Mouse (Mus musculus): ENCODE results near the gene Slc27a5. TPM values are rescaled to one million over a fixed set of nuclear protein-coding genes. Genes with fewer than 3 reads are reported as not detected.

Slc27a5 gene
- total RNA-seq, 2 experiments from 2014 or later: 0.34 TPM; not detected in 1

DNA sequence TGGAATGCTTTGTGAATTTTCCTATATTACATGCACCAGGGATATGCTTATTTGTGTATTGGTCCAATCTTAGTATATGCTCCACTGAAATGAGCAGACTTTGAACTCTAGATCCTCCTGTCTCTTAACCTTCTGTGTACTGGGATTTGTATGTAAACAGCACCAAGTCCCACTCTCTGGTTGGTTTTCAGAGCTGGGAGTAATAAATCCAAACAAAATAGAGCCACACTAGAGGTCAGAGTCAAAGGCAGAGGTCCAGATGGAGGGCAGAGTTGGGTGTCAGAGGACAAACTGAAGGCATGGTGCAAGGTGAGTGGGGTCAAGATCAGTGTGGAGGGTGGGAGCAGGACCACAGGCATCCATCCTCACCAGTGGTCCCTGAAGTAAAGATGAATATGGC lies 2.1 kb downstream of the Slc27a5 start:
- intact Hi-C loops (cut with DNase I): no loop called here
- no peak for DNase-seq (ENCODE audit: low spot score in 2 of 2)

DNA sequence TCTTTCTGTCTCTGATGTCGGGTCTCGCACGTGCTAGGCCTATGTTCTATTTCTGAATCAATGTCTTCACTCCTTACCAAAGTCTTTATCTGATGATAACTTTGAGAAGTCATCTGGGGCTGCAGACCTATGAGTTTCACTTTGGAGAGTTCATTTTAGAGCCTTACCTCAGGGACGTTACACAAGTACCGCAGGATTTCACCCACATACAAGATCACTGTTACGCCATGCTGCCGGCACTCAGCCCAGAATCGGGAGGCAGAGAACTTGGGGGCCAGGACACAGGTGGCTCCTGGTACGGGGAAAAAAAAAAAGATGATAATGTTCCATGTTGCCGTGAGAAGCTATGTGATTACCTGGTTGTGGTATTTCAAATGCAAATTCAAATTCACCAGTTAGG lies 4.8 kb downstream of the Slc27a5 start:
- DNase-seq (ENCODE audit: low spot score in 2 of 2): no peak
- intact Hi-C loops (cut with DNase I): no loop called here

DNA sequence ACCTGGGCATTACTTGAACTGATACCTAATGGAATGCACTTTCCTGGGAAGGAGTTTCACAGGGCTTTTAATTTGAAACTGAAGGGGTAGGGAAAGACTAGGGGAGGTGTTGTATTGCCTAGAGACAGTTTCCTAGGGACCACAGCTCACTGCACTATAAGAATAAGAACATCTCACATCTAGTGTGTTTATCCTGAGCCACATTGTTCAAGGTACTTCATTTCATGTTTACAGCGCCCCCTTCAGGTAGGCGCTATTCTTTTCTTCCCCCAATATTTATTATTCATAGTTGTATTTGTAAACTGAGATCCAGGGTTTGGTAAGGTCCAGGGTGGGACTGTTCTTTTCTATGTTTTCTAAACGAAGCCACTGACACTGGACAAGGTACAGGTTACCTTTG lies 5.8 kb downstream of the Slc27a5 start:
- DNase-seq (ENCODE audit: low spot score in 2 of 2): no peak
- intact Hi-C loops (cut with DNase I): no loop called here

DNA sequence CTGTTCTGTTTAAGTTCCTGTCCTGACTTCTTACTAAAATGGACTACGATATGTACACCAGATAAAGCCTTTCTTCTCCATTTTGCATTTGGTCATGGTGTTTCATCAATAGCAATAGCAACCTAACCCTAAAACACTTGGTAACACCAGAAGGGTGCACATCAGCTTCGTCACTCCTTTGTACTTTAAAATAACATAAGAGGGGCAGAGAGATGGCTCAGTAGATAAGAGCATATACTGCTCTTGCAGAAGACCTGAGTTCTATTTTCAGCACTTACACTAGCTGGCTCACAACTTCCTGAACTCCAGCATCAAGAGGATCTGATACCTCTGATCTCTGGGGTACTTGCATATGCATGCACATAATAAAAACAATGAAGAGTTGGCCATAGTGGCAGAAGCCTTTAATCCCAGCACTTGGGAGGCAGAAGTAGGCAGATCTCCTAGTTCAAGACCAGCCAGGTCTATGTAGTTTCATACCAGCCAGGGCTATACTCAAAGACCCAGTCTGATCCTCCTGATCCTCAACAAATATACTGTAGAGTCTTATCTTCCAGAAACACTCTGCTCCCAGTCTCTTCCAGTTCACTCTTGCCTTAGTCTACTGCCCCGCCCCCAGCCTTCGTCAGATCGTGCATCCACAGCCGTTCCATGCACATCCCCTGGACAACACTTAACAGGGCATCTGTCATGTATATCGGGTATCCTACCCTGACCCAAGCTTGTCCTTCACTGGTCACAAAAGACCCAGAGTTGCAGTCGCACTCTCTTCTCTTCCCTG lies 10.4 kb downstream of the Slc27a5 start:
- no peak for DNase-seq (ENCODE audit: low spot score in 2 of 2)
- intact Hi-C loops (cut with DNase I): no loop called here

DNA sequence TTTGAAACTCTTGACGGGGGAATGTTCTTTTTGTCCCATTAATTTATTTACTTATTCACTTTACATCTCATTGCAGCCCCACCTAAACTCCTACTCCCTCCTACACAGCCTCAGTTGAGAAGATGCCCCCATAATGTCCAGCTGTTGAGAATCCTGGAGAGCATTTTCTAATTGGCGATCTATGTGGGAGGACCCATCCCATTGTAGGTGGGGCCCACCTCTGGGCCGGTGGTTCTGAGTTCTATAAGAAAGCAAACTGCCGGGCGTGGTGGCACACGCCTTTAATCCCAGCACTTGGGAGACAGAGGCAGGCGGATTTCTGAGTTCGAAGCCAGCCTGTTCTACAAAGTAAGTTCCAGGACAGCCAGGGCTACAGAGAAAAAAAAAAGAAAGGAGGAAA lies 11.1 kb downstream of the Slc27a5 start:
- intact Hi-C loops (cut with DNase I): no loop called here
- no peak for DNase-seq (ENCODE audit: low spot score in 2 of 2)

DNA sequence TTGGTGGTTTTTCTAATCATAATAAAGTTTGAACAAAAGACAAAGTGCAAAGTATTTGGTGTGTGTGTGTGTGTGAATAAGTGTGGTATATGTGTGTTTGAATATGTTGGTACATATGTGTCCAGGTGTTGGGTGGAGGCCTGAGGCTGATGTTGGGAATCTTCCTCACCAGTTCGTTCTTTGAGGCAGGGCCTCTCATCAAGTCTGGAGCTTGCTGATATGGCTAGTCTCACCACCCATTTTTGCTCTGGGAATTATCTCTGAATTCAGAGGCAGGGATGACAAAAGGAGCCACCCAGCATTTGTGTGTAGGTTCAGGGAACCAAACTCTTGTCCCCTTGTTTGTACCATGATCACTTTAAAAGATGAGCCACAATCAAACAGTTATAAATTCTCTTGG lies 12.3 kb downstream of the Slc27a5 start:
- no peak for DNase-seq (ENCODE audit: low spot score in 2 of 2)
- intact Hi-C loops (cut with DNase I): no loop called here

DNA sequence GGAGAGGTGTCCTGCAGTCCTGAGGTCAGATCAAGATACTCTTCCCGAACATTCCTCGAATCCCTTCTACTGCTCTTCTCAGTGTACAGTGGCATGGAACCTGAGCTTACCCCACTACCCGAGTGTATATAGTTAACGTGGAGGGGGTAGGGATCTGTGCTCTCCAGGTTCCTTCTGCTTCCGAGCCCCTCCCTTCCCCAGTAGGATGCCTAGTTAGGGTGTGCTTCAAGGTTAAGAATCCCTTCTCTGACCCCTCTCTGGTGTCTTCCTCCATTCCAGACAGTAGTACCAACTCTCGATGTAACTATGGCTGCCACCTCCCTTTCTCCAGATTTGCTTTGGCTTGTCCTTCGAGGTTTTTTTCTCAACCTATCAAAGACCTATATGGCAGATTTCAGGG lies 17.7 kb downstream of the Slc27a5 start:
- no peak for DNase-seq (ENCODE audit: low spot score in 2 of 2)
- intact Hi-C loops (cut with DNase I): no loop called here

DNA sequence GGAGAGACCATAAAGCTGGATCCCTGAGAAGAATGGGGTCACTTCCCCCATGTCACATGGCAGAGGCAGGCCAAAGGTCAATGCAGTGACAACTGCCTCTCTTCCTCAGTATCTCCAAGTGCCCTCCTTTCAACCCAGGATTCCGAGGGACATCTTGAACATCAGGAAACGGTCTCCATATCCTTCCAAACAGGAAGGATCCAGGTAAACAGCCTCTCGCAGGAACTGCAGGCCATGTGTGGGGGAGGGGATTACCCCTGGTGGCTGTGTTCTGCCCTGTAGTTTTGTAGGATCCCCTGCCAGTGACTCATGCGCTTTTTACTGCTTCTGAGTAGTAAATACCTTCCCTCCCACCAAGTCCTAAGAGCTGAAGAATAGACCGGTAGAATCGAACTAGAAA lies 18.2 kb downstream of the Slc27a5 start:
- intact Hi-C loops (cut with DNase I): loop anchor here (5.0 kb wide), 1 partner anchor 53 kb away; the partner anchor contains the start of gene Chmp2a
- DNase-seq (ENCODE audit: low spot score in 2 of 2): no peak

DNA sequence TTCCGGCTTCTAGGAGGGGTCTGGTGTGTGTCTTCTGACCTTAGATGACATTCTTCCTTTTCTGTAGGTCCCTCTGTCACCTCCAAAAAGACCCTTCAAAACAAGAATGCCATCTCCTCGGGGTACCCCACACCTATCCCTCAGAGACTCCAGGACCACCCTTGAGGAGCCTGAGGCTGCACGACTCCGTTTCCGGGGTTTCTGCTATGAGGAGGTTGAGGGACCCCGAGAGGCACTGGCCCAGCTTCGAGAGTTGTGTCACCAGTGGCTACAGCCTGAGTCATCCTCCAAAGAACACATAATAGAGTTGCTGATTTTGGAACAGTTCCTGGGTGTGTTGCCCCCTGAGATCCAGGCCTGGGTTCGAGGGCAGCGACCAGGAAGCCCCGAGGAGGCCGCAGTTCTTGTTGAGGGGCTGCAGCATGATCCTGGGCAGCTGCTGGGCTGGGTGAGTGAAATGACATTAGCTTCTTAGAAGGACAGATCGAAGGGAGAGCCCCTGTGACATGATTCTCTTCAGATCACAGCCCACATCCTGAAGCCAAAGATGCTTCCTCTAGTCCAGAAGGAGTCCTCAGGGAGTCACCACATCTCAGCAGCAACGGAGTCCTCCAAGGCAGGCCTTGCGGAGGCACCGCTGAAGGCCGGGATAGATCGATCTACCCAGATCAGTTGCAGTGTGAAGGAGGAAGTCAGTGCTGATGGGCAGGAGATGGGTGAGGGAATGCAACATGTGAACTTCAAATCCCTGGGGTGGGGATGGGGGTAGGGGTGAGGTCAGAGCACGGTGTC lies 18.9 kb downstream of the Slc27a5 start:
- intact Hi-C loops (cut with DNase I): loop anchor here (5.0 kb wide), 1 partner anchor 53 kb away; the partner anchor contains the start of gene Chmp2a
- DNase-seq (ENCODE audit: low spot score in 2 of 2): no peak

DNA sequence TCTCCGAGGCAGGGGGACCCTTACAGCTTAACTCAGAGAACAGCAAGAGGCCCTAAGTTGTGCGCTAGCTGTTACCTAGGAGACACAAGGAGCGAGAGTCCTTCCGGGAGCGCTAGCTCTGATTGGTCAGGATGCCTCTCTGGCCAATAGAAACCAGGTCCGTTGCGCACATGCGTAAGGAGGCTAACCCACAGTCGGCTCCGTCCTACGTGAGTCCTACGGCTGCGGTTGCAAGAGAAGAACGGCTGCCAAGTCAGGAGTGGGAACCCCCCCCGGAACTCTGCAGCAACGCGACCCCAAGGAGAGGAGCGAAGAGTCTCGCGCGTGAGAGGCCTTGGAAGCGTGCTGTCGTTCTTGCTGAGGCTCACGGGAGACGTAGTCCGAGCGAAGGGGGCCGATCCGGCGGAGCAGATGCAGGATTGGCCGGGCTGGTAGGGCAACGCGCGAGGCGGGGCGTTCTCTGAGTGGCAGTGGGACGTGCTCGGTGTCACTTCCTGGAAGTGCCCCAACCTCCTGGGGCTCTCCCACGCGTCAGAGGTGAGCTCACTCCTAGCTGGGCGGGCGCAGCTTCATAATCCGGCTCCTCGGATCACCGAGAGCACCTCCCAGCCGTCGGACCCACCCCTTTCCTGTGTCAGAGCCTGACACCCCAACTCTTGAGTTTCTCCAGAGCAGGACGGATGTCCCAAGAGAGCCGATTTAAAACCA lies 20.2 kb downstream of the Slc27a5 start, which contains the start of gene Zfp446:
Gene Zfp446, plus strand, starts transcription at position 167 of the 708 bp plus-strand sequence.
- peak; percentile 99 for DNase-seq (ENCODE audit: low spot score in 2 of 2)

DNA sequence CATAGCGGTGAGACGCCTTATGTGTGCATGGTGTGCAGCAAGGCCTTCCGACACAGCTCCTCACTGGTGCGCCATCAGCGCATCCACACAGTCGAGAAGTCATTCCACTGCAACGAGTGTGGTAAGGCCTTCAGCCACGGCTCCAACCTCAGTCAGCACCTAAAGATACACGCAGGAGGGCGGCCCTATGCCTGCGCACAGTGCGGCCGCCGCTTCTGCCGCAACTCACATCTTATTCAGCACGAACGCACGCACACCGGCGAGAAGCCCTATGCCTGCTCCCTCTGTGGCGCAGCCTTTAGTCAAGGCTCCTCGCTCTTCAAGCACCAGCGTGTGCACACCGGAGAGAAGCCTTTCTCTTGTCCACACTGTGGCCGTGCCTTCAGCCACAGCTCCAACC lies 27.1 kb downstream of the Slc27a5 start:
- intact Hi-C loops (cut with DNase I): no loop called here

More for the DNA sequence above, 20.2 kb downstream of the Slc27a5 start, which contains the start of gene Zfp446:
- intact Hi-C loops (cut with DNase I): loop anchor here (5.0 kb wide), 1 partner anchor 54 kb away; the partner anchor contains the start of gene Chmp2a

DNA sequence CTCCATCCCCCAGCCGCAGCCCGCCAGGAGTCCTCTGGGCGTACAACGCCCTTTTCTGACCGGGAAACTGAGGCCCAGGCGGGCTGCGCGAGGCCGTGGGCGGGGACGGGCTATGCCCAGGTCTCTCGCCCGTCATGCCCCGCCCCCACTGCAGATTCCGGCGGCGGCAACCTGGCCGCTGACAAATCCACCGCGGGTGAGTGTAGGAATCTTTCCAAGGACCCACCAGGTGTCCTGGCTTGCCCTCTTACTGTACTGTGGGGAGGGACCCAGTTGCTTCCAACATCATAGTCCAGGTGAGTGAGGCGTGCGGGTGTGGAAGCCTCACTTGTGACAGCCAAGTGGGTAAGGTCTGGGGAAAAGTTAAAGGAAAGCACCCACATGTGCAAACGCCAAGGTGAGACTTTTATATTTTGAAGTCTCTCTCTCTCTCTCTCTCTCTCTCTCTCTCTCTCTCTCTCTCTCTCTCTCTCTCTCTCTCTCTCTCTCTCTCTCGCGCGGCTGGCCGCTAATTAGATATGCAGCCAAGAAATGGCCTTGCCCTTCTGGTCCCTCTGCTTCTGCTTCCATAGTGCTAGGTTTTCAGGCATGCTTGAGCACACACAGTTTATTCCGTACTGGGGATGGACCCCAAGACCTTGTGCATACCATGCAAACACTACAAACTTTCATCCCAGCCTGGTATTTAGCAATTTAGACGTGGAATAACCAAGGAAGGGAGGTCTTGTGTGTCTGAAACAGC lies 31.7 kb downstream of the Slc27a5 start:
- DNase-seq (ENCODE audit: low spot score in 2 of 2): peak; percentile 61 to 68
- intact Hi-C loops (cut with DNase I): no loop called here

More for the DNA sequence above, 27.1 kb downstream of the Slc27a5 start:
- DNase-seq (ENCODE audit: low spot score in 2 of 2): no peak

DNA sequence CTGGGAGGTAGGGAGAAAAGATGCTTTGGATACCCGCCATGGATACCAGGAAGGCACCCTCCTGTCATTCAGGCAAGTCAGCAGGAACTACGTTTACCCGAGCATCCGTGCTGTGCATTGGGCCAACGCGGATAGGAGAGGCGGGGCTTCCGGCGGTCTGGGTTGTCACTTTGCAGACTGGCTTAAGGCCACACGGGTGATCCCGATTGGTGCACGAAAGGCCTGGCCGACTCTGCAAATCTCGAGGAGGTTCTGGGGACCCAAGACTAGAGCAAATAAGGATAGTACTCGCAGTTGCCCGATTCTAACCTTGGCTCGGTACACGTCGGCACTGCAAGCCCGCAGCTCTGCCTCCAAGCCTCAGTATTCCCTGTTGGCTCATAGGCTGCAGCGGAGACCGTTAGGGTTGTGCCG lies 32.3 kb downstream of the Slc27a5 start, which contains the start of gene Zfp324:
Gene Zfp324, plus strand, starts transcription at position 161 of the 414 bp plus-strand sequence.
- intact Hi-C loops (cut with DNase I): no loop called here
- DNase-seq (ENCODE audit: low spot score in 2 of 2): peak; percentile 89 to 91

DNA sequence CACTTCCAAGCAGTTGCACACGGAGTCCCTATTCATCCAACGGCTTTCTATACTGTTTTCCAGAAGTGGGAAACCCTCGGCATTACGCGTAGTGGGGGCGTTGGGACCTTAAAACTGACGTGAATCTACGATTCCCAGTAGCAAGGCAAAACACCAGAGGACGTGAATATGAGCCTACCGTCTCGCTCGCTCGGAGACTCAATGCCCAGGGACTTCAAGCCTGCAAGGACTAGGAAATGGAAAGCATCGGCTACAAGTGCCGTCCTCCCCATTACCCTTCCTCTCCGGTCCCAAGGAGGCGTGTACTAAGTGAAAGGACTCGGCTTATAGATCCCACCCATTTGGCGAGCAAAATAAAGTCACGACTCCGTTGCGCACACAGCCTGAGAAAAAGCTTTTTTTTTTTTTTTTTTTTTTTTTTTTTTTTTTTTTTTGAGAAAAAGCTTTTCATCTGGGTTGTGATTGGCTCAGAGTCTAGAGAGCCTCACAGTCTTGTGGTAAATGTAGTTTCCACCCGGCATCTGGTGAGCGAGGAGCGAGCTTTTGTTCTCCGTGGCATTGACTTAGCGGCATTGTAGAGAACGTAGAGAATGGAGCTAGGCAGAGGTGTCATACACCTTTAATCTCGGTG lies 36.4 kb downstream of the Slc27a5 start:
- peak; percentile 41 to 49 for DNase-seq (ENCODE audit: low spot score in 2 of 2)
- intact Hi-C loops (cut with DNase I): loop anchor here (5.0 kb wide), 1 partner anchor 39 kb away; the partner anchor contains the start of gene Rps5

DNA sequence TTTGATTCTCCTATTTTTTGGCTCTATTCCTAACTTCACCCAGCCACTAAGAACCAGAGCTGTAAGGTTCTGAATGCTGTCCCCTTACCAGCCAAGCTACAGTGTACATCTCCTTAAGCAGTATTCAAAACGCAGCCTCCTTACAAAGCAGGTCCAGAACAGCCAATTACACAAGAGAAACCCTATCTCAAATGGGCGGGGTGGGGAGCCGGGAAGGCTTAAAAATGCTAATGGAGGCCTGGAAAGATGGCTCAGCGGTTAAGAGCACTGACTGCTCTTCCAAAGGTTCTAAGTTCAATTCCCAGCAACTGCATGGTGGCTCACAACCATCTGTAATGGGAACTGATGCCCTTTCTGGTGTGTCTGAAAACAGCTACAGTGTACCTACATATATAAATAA lies 38.3 kb downstream of the Slc27a5 start:
- intact Hi-C loops (cut with DNase I): loop anchor here (5.0 kb wide), 1 partner anchor 37 kb away; the partner anchor contains the start of gene Rps5
- DNase-seq (ENCODE audit: low spot score in 2 of 2): no peak

DNA sequence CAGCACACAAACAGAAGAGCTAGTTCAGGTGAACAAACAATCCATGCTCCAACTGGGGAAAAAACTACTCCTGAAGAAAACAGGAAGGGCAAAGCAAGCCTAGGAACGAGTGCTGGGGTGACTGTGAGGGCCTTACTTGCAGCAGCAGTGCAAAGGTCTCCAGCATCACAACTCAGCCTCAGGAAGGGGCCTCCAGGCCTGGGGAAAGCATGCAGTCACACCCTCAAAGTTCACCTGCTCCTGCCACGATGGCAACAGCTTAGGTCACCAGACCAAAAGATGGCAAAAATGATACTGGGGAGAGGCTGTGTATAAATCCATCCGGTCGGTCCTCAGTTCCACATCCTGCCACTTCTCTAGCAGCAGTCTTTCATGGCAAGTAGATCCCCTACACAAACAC lies 39.0 kb downstream of the Slc27a5 start:
- no peak for DNase-seq (ENCODE audit: low spot score in 2 of 2)
- intact Hi-C loops (cut with DNase I): no loop called here

DNA sequence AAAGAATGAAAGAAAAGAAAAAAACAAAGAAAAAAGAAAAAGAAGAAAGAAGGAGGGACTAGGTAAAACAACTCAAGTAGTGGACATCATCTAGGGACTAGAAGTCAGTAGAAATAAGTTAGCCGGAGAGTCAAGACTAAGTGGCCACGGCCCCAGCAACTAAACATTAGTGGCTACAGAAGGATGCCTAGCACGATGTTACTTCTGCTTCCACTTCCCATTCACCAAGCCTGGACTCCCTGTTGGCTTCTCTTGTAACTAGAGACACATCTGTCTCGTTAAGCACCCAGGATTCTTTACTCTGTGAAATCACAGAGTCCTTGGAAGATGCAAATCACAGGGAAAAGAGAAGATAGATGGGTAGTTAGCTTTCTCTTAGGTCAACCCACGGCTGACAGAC lies 40.5 kb downstream of the Slc27a5 start:
- intact Hi-C loops (cut with DNase I): no loop called here
- no peak for DNase-seq (ENCODE audit: low spot score in 2 of 2)

DNA sequence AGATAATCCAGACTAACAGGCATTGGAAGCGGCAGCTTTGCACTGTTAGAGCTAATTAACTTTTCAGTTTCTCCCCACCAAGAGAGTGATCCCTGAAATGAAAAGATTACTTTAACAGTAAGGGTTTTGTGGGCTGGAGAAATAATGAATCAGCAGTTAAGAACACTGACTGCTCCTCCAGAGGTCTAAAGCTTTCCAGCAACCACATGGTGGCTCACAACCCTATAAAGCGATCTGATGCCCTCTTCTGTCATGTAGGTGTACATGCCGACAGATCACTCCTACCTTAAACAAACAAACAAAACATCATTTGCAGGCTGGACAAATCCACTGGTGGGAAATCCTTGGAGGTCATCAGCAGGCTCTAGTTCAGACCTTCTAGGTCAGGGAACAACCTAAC lies 43.1 kb downstream of the Slc27a5 start:
- intact Hi-C loops (cut with DNase I): no loop called here
- DNase-seq (ENCODE audit: low spot score in 2 of 2): no peak

DNA sequence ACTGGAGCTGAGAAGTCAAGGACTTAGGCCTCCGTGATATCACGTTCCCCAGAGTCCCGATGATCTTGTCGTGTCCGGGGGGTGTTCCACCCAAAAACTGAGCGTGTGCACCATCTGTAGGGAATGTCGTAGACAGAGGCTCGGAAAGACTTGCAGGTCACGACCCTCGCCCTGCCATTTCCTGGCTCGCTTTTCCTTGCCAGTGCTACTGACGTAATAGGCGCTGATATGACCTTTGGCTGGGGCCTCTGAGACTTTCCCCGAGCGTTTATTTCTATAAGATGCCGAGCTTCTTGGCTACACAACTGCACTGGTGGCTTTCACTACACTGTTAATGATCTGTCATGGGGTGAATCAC lies 48.1 kb downstream of the Slc27a5 start:
- intact Hi-C loops (cut with DNase I): loop anchor here (2.0 kb wide), 1 partner anchor 27 kb away; the partner anchor contains the start of gene Rps5
- no peak for DNase-seq (ENCODE audit: low spot score in 2 of 2)
